Mouse (Mus musculus) embryo, embryonic 10.5 days (tissue): ENCODE data around the gene Gse1.

ENCODE experiments used
- DNase-seq: peaks from one replicate; pipeline ENCODE4 v3.0.0-alpha.2; 2015; ENCODE audit warnings: low spot score

Gse1 gene

DNA sequence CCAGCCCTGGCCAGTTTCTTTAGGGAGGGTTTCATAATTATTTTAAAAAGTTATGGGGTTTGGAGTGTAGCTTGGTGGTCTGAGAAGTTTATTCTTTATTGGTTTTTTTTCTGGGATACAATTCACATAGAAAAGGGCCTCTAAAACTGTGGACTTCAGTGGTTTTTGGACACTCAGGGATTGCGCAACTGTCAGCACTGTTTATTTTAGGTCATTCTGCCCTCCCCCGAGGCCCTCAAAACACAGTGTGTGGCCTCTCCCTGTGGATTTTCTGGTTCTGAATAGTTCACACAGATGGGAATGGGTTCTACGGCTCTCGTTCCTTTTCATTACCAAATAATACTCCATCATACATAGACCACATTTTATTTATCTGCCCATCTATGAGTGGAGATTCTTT is 15.0 kb downstream of the Gse1 start:
- DNase-seq, result no peak

DNA sequence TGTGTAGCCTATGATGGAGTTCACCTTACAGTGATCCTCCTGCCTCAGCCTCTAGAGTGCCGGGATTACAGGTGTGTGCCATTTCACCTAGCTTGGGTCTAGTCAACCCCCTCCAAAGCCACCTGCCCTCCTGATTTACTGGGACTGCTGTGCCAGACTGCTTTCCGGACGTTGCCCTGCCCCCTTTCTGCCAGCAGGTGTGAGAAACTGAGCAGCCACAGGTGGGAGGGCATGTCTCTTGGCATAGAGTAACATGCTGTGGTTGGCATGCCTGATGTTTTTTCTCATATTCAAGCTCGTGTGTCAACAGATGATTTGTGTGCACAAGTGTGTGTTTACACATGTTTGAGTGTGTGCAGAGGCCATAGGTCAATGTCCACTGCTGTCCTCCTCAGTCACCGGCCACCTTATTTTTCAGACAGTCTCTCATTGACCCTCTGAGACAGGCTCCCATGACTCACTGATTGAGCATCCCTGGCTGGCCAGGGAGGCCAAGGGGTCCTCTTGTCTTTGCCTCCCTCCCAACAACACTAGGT is 15.7 kb downstream of the Gse1 start:
- DNase-seq, result no peak

DNA sequence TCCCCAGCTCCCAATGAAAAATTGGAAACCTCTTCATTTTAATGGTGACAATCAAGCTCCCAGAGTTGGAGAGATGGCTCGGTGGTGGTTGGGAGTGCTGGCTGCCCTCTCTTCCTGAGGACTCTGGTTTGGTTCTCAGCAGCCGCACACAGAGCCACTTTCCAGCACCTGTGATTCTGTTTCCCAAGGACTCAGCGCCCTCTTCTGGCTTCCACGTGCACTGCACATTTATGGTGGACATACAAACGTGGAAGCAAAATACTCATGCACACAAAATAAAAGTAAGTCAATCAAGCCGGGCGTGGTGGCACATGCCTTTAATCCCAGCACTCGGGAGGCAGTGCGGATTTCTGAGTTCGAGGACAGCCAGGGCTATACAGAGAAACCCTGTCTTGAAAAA is 16.3 kb downstream of the Gse1 start:
- DNase-seq, result no peak

DNA sequence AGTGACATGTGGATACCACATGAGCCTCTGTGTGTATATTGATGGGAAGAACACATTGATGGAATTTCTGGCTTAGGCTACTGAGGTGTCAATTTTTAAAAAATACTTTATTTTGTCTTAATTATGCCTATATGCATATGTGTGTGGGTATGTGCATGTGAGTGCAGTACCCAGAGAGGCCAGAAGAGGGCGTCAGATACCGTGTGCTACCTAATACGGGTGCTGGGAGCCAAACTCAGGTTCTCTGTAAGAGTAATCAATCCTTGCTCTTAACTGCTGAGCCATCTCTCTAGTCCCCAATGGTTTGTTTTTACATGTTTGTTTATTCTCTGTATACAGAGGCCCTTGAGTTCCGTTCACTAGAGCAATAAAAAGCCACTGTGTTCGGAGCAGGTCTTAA is 19.4 kb downstream of the Gse1 start:
- no peak for DNase-seq

DNA sequence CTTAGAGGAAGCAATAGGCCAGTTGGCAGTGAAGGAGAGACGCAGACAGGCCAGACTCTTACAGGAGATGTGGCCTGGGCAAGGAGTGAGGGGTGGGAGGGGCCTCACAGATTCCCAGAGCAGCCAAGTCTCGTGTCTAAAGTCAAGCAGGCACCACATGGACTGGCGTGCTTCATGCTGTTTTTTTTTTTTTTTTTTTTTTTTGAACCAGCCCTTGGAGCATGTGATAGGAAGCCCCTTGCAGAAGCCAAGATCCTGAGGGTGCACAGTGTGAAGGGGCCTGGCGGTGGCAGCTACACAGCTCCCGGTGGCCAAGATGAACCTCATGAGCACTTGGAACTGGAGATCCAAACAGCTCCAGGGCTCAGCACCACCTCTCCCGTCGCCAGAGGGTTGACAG is 19.8 kb downstream of the Gse1 start:
- no peak for DNase-seq

DNA sequence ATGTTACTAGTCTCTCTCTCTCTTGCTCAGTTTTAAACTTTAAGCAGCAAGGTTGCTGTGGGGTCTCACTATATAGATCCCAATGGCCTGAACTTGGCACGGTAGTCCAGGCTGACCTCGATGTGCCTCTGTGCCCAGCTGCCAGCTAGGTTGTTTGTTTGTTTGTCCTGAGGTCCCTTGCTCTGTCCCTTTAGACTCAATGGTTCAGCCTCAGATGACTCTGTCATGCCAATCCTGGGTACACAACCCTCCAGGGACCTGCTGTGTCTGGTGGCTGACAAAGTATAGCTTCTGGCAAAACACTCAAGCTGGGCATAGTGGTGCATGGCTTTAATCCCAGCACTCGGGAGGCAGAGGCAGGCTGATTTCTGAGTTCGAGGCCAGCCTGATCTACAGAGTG is 20.2 kb downstream of the Gse1 start:
- DNase-seq, result no peak

DNA sequence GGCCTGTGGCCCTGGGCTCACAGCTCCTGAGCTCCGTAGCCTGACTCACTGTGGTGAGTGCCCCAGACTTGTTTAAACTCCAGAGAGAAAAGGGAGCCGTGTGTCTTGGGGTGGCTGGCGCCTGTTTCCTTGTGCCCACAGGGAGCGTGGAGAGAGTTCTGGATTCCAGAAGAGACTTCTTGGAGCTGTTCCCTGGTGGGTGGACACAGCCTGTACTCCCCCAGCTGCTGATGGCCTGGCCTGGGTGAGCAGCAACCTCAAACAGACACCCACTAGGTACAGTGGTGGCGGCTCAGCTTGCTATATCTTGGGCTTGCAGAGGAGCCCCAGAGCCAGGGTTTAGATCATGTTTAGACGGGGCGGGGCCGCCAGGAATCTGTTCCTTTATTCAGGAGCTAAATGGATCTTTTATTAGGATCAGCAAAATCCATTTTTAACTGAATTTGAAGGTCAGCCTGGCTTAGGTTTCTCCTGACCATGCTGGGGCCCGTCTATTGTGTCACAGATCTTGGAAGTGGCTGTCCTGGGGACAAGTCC is 21.6 kb downstream of the Gse1 start:
- DNase-seq, result no peak

DNA sequence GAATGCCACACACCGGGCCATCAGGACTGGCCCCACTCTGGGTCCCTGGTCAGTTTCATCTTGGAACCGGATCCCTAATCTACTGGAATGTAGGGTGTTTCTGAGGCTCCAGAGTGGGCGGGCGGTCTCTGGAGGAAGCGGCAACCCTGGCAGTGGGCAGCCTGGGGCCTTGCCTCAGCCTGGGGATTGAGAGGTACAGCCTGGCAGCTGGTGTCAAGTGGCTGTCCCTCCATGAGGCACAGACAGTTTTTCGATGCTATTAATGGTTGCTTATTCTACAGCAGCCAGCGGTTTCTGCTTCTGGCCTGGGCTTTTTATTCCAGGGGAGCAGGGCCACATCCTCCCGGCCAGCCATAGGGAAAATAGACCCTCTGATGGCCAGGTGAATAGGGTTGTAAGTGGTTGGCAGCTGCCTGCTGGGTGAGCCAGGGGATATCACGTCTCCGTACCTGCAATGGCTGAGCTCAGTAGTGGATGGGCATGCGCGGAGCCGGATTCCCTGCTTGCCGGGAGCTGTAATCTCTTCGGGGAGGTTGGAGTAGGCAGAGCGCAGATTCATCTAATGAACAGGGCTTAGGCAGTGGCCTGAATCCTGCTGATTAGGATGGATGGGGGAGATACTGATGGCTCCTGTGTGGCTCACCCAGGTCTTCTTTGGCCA is 22.6 kb downstream of the Gse1 start:
- no peak for DNase-seq

DNA sequence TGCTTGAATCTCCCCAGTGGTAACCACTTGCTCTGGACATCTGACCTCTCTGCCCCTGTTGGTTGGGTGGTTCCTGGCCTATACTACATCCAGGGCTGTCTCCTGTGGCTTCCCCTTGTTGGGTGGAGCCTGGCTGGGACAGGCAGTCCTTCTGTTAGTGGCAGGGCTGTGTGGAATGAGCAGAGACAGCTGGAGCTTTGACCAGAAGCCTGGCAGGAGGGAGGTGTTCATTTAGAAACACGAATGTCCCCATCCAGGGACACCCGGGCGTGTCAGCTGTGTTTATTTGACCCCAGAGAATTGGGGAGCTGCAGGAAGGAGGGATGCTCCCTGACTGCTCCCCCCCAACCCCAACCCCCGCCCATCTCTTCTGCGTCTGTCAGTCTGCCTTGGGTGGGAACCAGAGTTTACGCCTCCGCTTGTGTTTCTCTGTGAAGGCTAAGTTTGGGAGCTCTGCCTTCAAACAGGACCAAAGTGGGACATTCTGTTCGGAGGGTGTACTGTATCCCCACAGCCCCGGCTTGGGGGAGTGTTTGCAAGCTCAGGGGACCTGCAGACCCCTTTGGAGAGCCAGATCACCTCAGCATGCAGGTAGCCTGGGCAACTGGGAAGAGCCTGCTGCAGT is 23.3 kb downstream of the Gse1 start:
- no peak for DNase-seq

DNA sequence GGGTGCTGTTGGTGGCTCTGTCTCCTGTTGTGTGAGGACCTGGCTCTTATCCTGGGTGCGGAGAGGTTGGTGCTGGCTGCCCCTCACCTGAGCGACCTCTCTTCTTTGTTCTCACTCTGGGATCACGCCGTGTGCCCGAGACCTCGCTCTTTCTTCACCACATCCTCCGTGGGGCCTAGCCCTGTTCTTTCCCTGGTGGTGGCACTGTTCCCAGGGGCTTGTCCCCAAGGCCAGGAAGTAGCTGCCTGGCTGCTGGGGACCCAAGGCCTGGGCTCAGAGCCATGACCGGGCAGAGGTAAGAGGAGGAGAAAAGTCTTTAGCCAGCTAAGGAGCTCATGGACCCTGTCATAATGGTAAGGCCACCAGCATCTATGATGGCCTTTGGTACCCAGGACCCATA is 25.4 kb downstream of the Gse1 start:
- no peak for DNase-seq

DNA sequence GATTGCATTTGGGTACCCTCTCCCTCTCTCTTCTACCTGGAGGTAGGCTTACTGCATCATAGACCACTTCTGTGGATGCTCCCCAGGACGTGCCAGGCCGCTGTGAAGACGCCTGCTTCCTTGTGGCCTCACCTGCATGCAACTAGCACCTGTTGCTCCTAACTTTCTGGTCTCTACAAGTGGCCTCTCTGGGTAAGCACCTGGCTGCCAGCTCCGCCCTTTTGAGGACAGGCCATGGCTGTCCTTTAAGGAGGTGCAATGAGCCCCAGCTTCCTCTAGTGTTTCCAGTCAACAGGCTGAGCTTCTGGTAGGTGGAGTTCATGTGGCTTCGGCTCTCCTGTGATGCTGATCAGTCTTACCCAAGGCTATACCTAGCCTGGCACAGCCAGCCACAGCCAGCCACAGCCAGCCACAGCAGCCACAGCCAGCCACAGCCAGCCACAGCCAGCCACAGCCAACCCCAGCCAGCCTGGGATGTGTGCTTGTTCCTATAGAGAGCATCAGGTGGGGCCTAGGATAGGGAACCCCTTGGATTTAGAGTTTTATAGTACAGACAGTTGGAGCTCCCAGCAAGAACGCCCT is 27.2 kb downstream of the Gse1 start:
- DNase-seq, result no peak

DNA sequence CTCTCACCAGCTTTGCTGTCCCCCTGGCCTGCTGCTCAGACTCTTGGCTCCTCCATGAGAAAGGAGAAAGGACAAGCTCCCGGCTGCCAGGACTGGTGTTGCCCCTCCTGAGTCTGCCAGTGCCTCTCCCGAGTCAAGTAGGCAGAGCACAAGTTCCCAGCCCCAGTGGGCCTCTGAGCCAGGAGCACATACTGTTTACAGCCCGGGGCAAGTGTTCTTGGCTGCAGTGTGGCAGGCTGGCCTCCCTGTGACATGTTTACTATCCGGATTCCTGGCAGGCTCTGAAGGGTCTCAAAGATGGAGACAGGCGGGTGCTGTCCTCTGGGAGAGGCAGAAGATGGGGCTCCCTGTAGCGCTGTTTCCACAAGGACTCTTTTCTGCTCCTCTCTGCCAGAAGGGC is 28.7 kb downstream of the Gse1 start:
- no peak for DNase-seq

DNA sequence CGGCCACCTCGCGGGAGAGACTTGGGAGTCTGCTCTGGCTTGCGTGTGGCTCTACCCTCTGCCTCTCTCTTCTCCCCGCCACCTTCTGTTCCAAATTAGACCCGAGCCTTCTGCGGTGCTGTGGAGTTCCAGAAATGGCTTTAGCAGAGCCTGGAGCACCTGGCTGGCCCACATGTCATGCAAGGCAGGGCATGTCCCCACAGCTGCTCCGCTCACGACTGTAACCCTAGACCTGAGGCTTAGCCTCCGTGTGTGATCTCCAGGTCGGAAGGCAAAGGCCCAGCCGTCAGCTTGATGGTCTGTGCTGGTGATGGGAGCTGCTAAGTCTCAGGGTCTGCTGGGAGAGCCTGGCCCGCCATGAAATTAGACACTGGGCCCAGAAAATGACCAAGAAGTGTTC is 30.9 kb downstream of the Gse1 start:
- no peak for DNase-seq

DNA sequence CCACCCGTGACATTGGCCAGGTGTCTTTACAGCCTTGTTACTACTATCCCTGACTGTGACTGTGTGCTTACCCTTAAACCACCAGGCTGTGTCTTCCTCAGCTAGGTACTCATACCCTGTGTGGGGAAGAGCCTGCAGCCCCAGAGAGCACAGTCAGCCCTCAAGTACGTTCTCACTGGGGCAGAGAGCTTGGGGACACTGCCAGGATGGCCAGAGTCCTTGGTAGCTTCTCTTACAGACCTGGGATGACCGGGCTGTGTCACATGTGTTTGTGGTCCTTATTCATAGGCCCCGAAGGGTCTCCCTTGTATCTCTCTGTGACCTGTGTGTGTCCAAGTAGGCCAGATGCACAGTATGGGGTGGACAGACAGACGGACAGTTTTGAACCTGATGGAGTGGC is 32.4 kb downstream of the Gse1 start:
- DNase-seq, result no peak

DNA sequence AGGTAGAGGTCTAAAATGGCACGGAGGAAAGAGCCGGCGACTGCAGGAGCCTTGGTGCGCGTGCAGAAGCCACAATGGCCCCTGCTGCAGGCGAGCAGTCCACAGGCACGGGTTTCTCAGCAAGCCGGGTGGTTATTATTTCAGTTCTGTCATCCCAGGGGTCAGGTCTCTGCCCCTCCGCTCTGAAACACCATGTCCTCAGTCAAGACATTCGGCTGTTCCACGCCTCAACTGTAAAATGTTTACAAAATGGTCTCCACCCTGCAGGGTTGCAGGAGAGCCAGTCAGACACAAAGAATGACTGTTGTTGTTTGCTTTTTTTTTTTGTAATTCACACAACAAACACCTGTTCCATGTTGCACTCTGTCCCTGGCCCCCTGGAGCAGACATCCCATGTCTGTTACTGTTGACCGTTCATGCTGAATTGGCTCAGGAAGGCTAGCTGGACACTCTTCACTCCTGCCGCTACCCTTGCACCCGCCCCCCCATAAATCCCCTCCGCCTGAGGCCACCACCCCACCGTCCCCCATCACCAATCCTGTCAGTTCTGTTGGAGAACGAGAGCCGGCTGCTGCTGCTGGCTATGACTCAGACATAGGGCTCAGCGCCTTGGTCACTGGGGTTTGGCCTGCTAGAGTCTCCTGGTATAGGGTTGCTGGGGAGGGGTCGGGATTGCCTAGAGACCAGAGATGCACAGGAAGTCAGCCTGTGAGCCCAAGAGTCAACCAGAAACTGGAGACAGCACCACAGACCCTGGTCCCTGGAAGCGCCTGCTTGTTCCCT is 33.3 kb downstream of the Gse1 start:
- peak; percentile 70 for DNase-seq

DNA sequence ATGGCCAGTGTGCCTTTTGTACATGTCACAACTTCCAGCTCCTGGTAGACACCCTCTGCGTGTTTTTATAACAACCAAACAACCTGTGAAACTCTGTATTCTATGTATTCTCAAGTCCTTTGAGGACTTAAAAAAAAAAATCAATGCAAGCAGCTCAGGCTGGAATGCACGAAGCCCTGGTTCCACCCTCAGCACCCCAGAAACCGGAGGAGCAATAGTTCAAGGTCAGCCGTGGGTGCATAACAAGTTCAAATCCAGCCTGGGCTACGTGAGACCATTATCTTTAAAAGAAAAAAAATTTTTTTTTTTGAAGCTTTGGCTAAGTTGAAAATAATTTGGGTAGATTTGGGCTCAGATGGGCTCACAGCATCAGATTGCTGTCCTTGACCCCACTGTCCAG is 35.6 kb downstream of the Gse1 start:
- no peak for DNase-seq

DNA sequence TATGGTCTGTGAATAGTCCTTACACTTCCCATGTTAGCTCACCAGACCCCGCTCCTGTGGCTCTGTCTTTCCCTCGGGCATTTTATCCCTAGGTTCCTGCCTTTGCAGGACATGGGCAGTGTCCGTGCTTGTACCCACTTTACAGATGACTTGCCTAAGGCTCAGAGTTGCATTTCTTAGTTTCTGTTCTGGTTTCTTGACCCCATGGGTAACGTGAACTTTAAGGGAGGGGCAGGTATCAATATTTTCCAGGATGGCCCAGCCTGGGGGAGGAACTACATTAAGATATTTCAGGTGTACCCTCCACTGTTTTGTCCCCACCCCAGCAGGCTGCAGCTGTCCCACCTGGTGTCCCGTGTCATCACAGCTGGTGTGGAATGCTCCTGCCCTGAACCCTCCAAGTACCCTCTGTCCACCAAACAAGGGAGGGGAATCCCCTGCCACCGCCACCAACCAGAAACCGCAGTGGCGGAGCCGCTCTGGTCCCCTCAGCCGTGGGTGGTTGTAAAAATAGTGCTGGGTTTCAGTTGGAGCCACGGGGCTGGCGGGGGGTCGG is 36.2 kb downstream of the Gse1 start:
- no peak for DNase-seq

DNA sequence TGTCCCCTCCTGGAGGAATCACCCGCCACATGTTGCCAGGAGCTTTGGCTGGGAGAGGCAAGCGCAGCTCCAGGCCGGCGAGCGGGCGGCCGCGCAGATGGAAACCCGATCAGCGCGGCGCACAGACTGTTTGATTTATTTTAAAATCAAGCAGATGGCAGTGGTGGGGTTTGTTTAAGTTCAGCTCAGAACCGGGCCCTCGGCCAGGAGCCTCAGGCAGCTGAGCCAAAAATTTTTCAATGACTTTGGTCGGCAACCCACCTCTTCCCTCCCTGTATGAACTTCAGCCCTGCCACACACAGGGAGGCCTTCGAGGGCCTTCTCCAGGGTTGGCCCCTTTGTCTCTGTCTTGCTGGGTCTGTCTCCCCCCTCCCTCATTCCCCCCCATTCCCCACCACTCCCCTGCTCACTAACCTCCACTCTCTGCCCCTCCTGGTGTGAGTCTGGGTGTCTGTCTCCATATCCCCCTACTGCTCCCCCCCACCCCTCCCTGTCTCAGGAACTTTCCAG is 36.7 kb downstream of the Gse1 start:
- DNase-seq, result peak; percentile 79

DNA sequence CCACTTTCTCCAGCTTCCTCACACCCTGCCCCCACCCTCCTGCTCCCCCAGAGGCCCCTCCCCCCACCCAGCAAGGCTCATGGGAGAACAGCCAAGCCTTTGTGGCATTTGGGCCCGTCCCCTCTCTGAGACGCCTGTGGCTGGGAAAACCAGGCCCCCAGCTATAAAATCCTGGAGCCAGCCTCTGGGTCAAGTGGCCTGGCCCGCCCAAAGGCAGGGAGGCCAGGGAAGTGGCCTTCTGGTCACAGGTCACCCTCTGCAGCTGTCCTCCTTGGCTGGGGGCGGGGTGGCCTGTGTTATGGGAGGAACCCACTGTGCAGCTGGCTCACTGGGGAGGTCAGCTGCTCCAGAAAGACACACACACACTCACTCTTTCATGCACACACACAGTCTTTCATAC is 37.2 kb downstream of the Gse1 start:
- peak; percentile 90 for DNase-seq

DNA sequence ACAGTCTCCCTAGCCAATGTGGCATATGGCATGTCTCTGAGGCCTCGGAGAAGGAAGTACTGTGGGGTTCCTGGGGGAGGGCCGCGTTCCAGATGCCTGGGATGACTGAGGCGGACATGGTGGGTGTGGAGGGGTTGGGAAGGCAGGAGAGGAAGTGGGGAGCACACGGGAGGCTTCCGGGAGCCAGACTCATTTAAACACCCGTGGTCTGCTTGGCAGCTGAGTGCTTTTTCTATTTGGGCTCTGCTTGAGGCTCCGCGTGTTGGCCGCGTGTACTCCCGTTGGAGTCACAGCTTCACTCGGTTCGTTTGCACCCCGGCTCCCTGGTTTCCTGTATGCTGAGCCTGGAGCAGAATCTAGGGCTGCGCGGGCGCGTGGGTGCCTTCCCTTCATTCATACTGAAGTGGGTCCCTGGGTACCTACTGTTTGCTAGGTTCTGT is 40.3 kb downstream of the Gse1 start:
- no peak for DNase-seq

DNA sequence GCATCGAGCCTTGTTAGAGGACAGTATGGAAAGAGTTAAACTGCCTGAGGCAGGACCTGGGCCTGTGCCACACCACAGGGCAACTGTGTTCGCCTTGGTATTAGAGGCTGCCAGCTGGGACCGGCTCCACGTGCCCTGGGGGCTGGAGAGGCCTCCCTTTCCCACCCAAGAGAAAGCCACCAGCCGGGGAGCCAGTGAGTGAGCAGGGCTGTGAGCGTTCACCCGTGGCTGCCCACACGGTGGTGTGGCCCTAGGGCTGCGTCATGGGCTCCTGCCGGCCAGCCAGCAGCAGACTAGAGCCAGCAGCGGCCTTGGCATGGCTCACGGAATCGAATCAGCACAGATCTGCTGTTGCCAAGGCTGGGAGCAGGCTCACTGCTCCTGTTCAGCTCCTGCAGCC is 42.2 kb downstream of the Gse1 start:
- no peak for DNase-seq

DNA sequence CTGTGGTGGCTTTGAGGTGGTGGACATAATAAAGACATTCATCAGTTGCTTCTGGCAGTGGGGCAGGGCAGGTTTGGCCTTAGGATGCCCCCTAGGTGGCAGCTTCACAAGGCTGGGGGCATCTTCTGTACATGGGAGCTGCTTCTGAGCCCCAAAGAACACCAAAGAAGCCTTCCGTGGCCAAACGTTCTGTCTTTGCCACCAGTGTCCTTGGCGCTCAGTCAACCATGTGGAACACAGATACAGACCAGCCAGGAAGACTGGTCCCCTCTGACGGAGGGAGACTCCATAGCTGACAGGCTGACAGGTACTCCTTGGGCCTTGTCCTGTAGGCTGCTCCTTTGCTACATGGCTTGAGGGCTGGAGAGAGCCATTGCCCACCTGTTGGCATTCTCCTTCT is 45.2 kb downstream of the Gse1 start:
- no peak for DNase-seq
